Mouse (Mus musculus) embryonic facial prominence, embryonic 11.5 days (tissue): Measurements from ENCODE around the gene Samd4b. TPM values are rescaled to one million over a fixed set of nuclear protein-coding genes. Genes with fewer than 3 reads are reported as not detected.

Experiments used
- ATAC-seq: fragments of 200-750 bp; cut with Nextera tagmentation; replicated peaks from 2 replicates; pipeline ENCODE4 v1.8.0; 2017; ENCODE audit warnings: low read depth; ENCODE audit not compliant: insufficient number of reproducible peaks, low FRiP score, low TSS enrichment
- DNase-seq: peaks from one replicate; pipeline ENCODE4 v3.0.0-alpha.2; 2015; ENCODE audit warnings: low spot score
- H3K27ac ChIP-seq: fragments of 300-500 bp; sonication (generic); replicated peaks from 2 replicates; pipeline ENCODE4 v1.5.1; 2014; ENCODE audit warnings: mild to moderate bottlenecking, low read depth, low read length, control low read depth
- H3K27me3 ChIP-seq: fragments of 300-500 bp; sonication (generic); 2 replicates; pipeline ENCODE4 v1.6.1; 2014; ENCODE audit warnings: mild to moderate bottlenecking, low read length, moderate library complexity, mixed read lengths; ENCODE audit not compliant: control insufficient read depth, insufficient read depth
- H3K36me3 ChIP-seq: fragments of 300-500 bp; sonication (generic); replicated peaks from 2 replicates; pipeline ENCODE4 v1.6.1; 2014; ENCODE audit warnings: low read depth, mild to moderate bottlenecking, low read length, moderate library complexity, mixed read lengths; ENCODE audit not compliant: control insufficient read depth, insufficient read depth
- H3K4me1 ChIP-seq: fragments of 300-500 bp; sonication (generic); 2 replicates; pipeline ENCODE4 v1.6.1; 2014; ENCODE audit warnings: low read length, mixed read lengths; ENCODE audit not compliant: control insufficient read depth, insufficient read depth
- H3K4me2 ChIP-seq: fragments of 300-500 bp; sonication (generic); 2 replicates; pipeline ENCODE4 v1.6.1; 2014; ENCODE audit warnings: low read depth, mild to moderate bottlenecking, control low read depth, low read length, moderate library complexity
- H3K4me3 ChIP-seq: fragments of 300-500 bp; sonication (generic); 2 replicates; pipeline ENCODE4 v1.5.1; 2014; ENCODE audit warnings: low read depth, low read length, control low read depth
- H3K9ac ChIP-seq: fragments of 300-500 bp; sonication (generic); replicated peaks from 2 replicates; pipeline ENCODE4 v1.6.1; 2014; ENCODE audit warnings: mild to moderate bottlenecking, control low read depth, low read length
- H3K9me3 ChIP-seq: fragments of 300-500 bp; sonication (generic); replicated peaks from 2 replicates; pipeline ENCODE4 v1.6.1; 2016; ENCODE audit warnings: mild to moderate bottlenecking, low read length, inconsistent platforms, mixed read lengths; ENCODE audit not compliant: control insufficient read depth
- WGBS: fragments of 180-500 bp; shearing (Covaris S2); extraction: QIAGEN DNeasy Blood & Tissue Kit; methylation state at CpG from one replicate; pipeline ENCODE4 v1.1.7; 2014; 5-methylcytosine and 5-hydroxymethylcytosine counted together
- polyA plus RNA-seq: library from polyadenylated mRNA; unstranded; fragments of >200 nt; fragmentation: Nextera tagmentation; extraction: Ambion mirVana; gene quantifications from 2 replicates; pipeline ENCODE4 v1.2.1, GENCODE M21; 2014

Samd4b gene
- polyA plus RNA-seq, 1 experiment from 2014 or later = 29.4 TPM

- no peaks in the 10 kb centered on the region for H3K27me3 ChIP-seq
- no peak overlapping the region for H3K27ac ChIP-seq
- WGBS = 7% methylated on average over 5 of the region's 5 CpGs
- no peaks in the 10 kb centered on the region for H3K9me3 ChIP-seq
- ATAC-seq = no peak
- no peak overlapping the region for H3K4me3 ChIP-seq
- DNase-seq = peak; percentile 76
- H3K4me2 ChIP-seq = no peak overlapping the region
- no peak overlapping the region for H3K9ac ChIP-seq
- no peaks in the 10 kb centered on the region for H3K4me1 ChIP-seq
- no peaks in the 10 kb centered on the region for H3K36me3 ChIP-seq
These were observed 92.4 kb downstream of the Samd4b start for GRCm38 (mm10) chr7:28505585-28505984.

GRCm38 (mm10) chr7:28495426-28495825, 102.5 kb downstream of the Samd4b start:
- ATAC-seq (no peak), DNase-seq (no peak)
- Histone ChIP-seq H3K9me3 (no peaks in the 10 kb centered on the region), H3K9ac (no peak overlapping the region), H3K4me2 (no peak overlapping the region), H3K27me3 (no peaks in the 10 kb centered on the region), H3K4me3 (no peak overlapping the region), H3K36me3 (no peaks in the 10 kb centered on the region), H3K27ac (no peak overlapping the region), H3K4me1 (no peaks in the 10 kb centered on the region)
- 89% methylated on average over 11 of the region's 11 CpGs for WGBS

GRCm38 (mm10) chr7:28492310-28492709, 105.6 kb downstream of the Samd4b start:
- DNase-seq (no peak), ATAC-seq (no peak)
- WGBS = 74% methylated on average over 8 of the region's 8 CpGs
- Histone ChIP-seq H3K36me3 (no peaks in the 10 kb centered on the region), H3K4me2 (no peak overlapping the region), H3K9me3 (no peaks in the 10 kb centered on the region), H3K27ac (no peak overlapping the region), H3K27me3 (no peaks in the 10 kb centered on the region), H3K4me3 (no peak overlapping the region), H3K9ac (no peak overlapping the region), H3K4me1 (peaks cover 3% of the 10 kb centered on the region)

- DNase-seq = no peak
- H3K27ac ChIP-seq = no peak overlapping the region
- H3K4me1 ChIP-seq = peaks cover 3% of the 10 kb centered on the region
- 0 out of 2 replicates have a peak overlapping the region, but pooled peaks have one; percentile 13 for H3K4me2 ChIP-seq
- H3K4me3 ChIP-seq = no peak overlapping the region
- H3K9ac ChIP-seq = no peak overlapping the region
- WGBS = 28% methylated on average over 13 of the region's 14 CpGs
- no peaks in the 10 kb centered on the region for H3K27me3 ChIP-seq
- no peaks in the 10 kb centered on the region for H3K9me3 ChIP-seq
- no peak; the same call in 1 of the 2 replicates for ATAC-seq
- no peaks in the 10 kb centered on the region for H3K36me3 ChIP-seq
These were observed 107.0 kb downstream of the Samd4b start for GRCm38 (mm10) chr7:28490903-28491302.

GRCm38 (mm10) chr7:28490410-28490809, 107.5 kb downstream of the Samd4b start:
- DNase-seq = peak; percentile 70

GRCm38 (mm10) chr7:28488030-28488491, 109.9 kb downstream of the Samd4b start:
- H3K9me3 ChIP-seq = no peaks in the 10 kb centered on the region
- H3K4me1 ChIP-seq = peaks cover 3% of the 10 kb centered on the region
- 0 out of 2 replicates have a peak overlapping the region, but pooled peaks have one; percentile 17 for H3K4me3 ChIP-seq
- DNase-seq (peak; percentile 58), ATAC-seq (no peak)
- H3K27ac ChIP-seq = no peak overlapping the region
- no peaks in the 10 kb centered on the region for H3K27me3 ChIP-seq
- WGBS = 3% methylated on average over 16 of the region's 16 CpGs
- peak overlapping the region; percentile 33 for H3K4me2 ChIP-seq
- H3K9ac ChIP-seq = 0 out of 2 replicates have a peak overlapping the region, but pooled peaks have one; percentile 19
- H3K36me3 ChIP-seq = no peaks in the 10 kb centered on the region

More at GRCm38 (mm10) chr7:28490410-28490809, 107.5 kb downstream of the Samd4b start:
- Histone ChIP-seq H3K4me3 (no peak overlapping the region), H3K4me2 (no peak overlapping the region), H3K9ac (no peak overlapping the region), H3K27me3 (no peaks in the 10 kb centered on the region), H3K27ac (no peak overlapping the region), H3K36me3 (no peaks in the 10 kb centered on the region), H3K4me1 (peaks cover 3% of the 10 kb centered on the region), H3K9me3 (no peaks in the 10 kb centered on the region)
- ATAC-seq = no peak
- 2% methylated on average over 10 of the region's 10 CpGs for WGBS

- H3K4me3 ChIP-seq = no peak overlapping the region
- no peak overlapping the region for H3K4me2 ChIP-seq
- DNase-seq (no peak), ATAC-seq (no peak)
- H3K9me3 ChIP-seq = no peaks in the 10 kb centered on the region
- H3K27me3 ChIP-seq = no peaks in the 10 kb centered on the region
- peaks cover 3% of the 10 kb centered on the region for H3K4me1 ChIP-seq
- H3K27ac ChIP-seq = no peak overlapping the region
- WGBS = 32% methylated on average over 4 of the region's 4 CpGs
- no peaks in the 10 kb centered on the region for H3K36me3 ChIP-seq
- H3K9ac ChIP-seq = no peak overlapping the region
These were observed 113.8 kb downstream of the Samd4b start for GRCm38 (mm10) chr7:28484192-28484591.

GRCm38 (mm10) chr7:28482854-28483253, 115.1 kb downstream of the Samd4b start:
- H3K27me3 ChIP-seq = no peaks in the 10 kb centered on the region
- no peak overlapping the region for H3K4me2 ChIP-seq
- no peak overlapping the region for H3K9ac ChIP-seq
- H3K4me3 ChIP-seq = no peak overlapping the region
- H3K27ac ChIP-seq = no peak overlapping the region
- no peaks in the 10 kb centered on the region for H3K9me3 ChIP-seq
- 80% methylated on average over 11 of the region's 11 CpGs for WGBS
- no peaks in the 10 kb centered on the region for H3K36me3 ChIP-seq
- ATAC-seq (no peak), DNase-seq (no peak)
- H3K4me1 ChIP-seq = peaks cover under 1% of the 10 kb centered on the region
